Mouse (Mus musculus) kidney, adult 2 months (tissue): ENCODE measurements at regions not wholly inside any gene's neighbourhood (a gene's known extent, or its start where the extent isn't known, plus 50 kb on each side); places are given as distances from the start of the nearest gene placed in this dataset.

ENCODE experiments used
- CTCF ChIP-seq: fragments of 200-500 bp; conservative IDR thresholded peaks from 2 replicates; pipeline ENCODE4 v1.5.1; 2011; ENCODE audit warnings: low read depth, mild to moderate bottlenecking, control low read depth, low read length, moderate library complexity, mixed read lengths; ENCODE audit not compliant: insufficient read depth, insufficient read length
- POLR2A ChIP-seq: fragments of 200-500 bp; IDR thresholded peaks from one replicate; pipeline ENCODE4 v1.6.1; 2011; ENCODE audit warnings: low read depth, low read length, control low read depth

DNA sequence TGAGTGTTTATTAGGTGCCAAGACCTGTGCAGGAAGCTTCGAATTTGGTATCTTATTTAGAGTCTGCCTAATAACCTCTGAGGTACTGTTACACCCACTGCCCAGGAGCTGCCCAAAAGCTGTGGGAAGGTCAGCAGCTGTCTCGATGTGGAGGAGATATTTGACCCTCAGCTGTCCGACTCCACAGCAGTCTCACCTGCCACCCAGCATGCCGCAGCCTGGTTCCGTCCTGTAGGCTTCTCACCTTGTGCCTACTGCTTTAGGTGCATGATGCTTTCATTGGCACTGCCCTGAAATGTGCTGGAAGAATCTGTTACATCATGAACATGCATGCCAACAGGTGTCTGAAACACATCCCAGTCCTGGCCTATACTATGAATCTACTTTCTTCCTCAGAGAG lies 444.9 kb upstream of the Gm765 start:
- TF ChIP-seq CTCF (no peak), POLR2A (no peak)
